Mouse (Mus musculus) heart, postnatal 0 days (tissue): ENCODE results near the gene Ccr6. TPM values are rescaled to one million over a fixed set of nuclear protein-coding genes. Genes with fewer than 3 reads are reported as not detected.

ENCODE experiments used
- ATAC-seq: fragments of 200-750 bp; cut with Nextera tagmentation; 2 replicates; pipeline ENCODE4 v1.8.0; 2017; ENCODE audit warnings: low read depth, moderate number of reproducible peaks, moderate library complexity; ENCODE audit not compliant: insufficient read depth
- DNase-seq: peaks from one replicate; pipeline ENCODE4 v3.0.0-alpha.2; 2016; ENCODE audit warnings: low spot score
- H3K27ac ChIP-seq: fragments of 300-500 bp; sonication (generic); 2 replicates; pipeline ENCODE4 v1.5.1; 2014; ENCODE audit warnings: low read depth, mild to moderate bottlenecking
- H3K27me3 ChIP-seq: fragments of 300-500 bp; sonication (generic); 2 replicates; pipeline ENCODE4 v1.6.1; 2014; ENCODE audit warnings: low read length, mixed read lengths; ENCODE audit not compliant: control insufficient read depth, insufficient read depth
- H3K36me3 ChIP-seq: fragments of 300-500 bp; sonication (generic); replicated peaks from 2 replicates; pipeline ENCODE4 v1.6.1; 2014; ENCODE audit warnings: low read length, mixed read lengths; ENCODE audit not compliant: control insufficient read depth, insufficient read depth
- H3K4me1 ChIP-seq: fragments of 300-500 bp; sonication (generic); 2 replicates; pipeline ENCODE4 v1.6.1; 2014; ENCODE audit warnings: antibody characterized with exemption; ENCODE audit not compliant: control insufficient read depth, insufficient read depth
- H3K4me2 ChIP-seq: fragments of 300-500 bp; sonication (generic); 2 replicates; pipeline ENCODE4 v1.6.1; 2014; ENCODE audit warnings: low read depth, mild to moderate bottlenecking, low read length, moderate library complexity
- H3K4me3 ChIP-seq: fragments of 300-500 bp; sonication (generic); 2 replicates; pipeline ENCODE4 v1.5.1; 2014; ENCODE audit warnings: low read depth, low read length
- H3K9ac ChIP-seq: fragments of 300-500 bp; sonication (generic); replicated peaks from 2 replicates; pipeline ENCODE4 v1.6.1; 2014; ENCODE audit warnings: low read depth, low read length, mixed read lengths
- H3K9me3 ChIP-seq: fragments of 300-500 bp; sonication (generic); replicated peaks from 2 replicates; pipeline ENCODE4 v1.6.1; 2016; ENCODE audit warnings: low read length; ENCODE audit not compliant: control insufficient read depth
- CTCF ChIP-seq: IDR thresholded peaks from 2 replicates; pipeline ENCODE4 v1.5.1; 2016; ENCODE audit warnings: antibody characterized with exemption, control low read depth, low read depth
- EP300 ChIP-seq: IDR thresholded peaks from 2 replicates; pipeline ENCODE4 v1.6.1; 2016; ENCODE audit warnings: antibody characterized with exemption, low read depth
- WGBS: fragments of 180-500 bp; shearing (Covaris S2); extraction: QIAGEN DNeasy Blood & Tissue Kit; methylation state at CpG from one replicate; pipeline ENCODE4 v1.1.7; 2014; 5-methylcytosine and 5-hydroxymethylcytosine counted together
- polyA plus RNA-seq: library from polyadenylated mRNA; unstranded; fragments of >200 nt; fragmentation: Nextera tagmentation; extraction: Ambion mirVana; gene quantifications from 2 replicates; pipeline ENCODE4 v1.2.1, GENCODE M21; 2015
- total RNA-seq: library from RNA; depleted of rRNA; stranded (reverse); fragments of >200 nt; gene quantifications from 2 replicates; pipeline ENCODE4 v1.2.3, GENCODE M21; 2014; ENCODE audit warnings: low replicate concordance

The Ccr6 gene
- total and polyA plus RNA-seq, 2 experiments from 2014 or later = not detected

DNA sequence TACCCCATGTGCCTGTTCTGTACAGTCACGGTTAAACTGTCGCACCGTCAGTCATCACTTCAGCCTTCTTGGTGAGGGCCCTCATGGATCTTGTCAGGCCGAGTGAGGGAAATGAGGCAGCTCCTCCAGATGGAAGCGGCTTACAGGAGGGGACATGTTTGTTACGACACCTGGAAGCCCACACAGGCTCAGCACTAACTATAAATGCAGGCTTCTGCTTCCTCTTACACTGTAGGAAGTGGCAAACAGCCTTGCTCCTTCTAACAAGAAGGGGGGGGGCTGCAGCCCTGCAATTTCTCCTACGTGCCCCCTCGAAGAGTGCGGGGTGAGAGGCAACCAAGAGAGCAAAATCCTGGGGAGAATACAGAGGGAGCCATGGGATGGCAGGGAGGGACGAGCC lies 25.2 kb upstream of the Ccr6 start:
- no peak overlapping the region for H3K4me2 ChIP-seq
- no peak for TF ChIP-seq EP300
- TF ChIP-seq CTCF = no peak
- no peak overlapping the region for H3K4me3 ChIP-seq
- H3K9me3 ChIP-seq = no peaks in the 10 kb centered on the region
- H3K27ac ChIP-seq = no peak overlapping the region
- H3K9ac ChIP-seq = no peak overlapping the region
- ATAC-seq = no peak
- no peaks in the 10 kb centered on the region for H3K36me3 ChIP-seq
- no peak for DNase-seq
- H3K4me1 ChIP-seq = no peaks in the 10 kb centered on the region
- 66% methylated on average over 10 of the region's 10 CpGs for WGBS
- no peaks in the 10 kb centered on the region for H3K27me3 ChIP-seq

GRCm38 (mm10) chr17:8211399-8211798 lies 24.4 kb upstream of the Ccr6 start:
- Histone ChIP-seq H3K9ac (no peak overlapping the region), H3K4me3 (no peak overlapping the region), H3K4me1 (no peaks in the 10 kb centered on the region), H3K27me3 (no peaks in the 10 kb centered on the region), H3K4me2 (no peak overlapping the region), H3K27ac (no peak overlapping the region), H3K36me3 (no peaks in the 10 kb centered on the region), H3K9me3 (no peaks in the 10 kb centered on the region)
- TF ChIP-seq CTCF = no peak
- TF ChIP-seq EP300 = no peak
- 68% methylated on average over 6 of the region's 6 CpGs for WGBS
- no peak for DNase-seq
- no peak for ATAC-seq

GRCm38 (mm10) chr17:8214369-8214768 lies 21.5 kb upstream of the Ccr6 start:
- no peaks in the 10 kb centered on the region for H3K36me3 ChIP-seq
- no peak overlapping the region for H3K9ac ChIP-seq
- no peak for TF ChIP-seq CTCF
- TF ChIP-seq EP300 = no peak
- H3K4me1 ChIP-seq = no peaks in the 10 kb centered on the region
- no peak for ATAC-seq
- H3K4me2 ChIP-seq = no peak overlapping the region
- no peak overlapping the region for H3K27ac ChIP-seq
- no peaks in the 10 kb centered on the region for H3K9me3 ChIP-seq
- H3K4me3 ChIP-seq = no peak overlapping the region
- no peaks in the 10 kb centered on the region for H3K27me3 ChIP-seq
- 71% methylated on average over 1 of the region's 1 CpGs for WGBS
- no peak for DNase-seq

DNA sequence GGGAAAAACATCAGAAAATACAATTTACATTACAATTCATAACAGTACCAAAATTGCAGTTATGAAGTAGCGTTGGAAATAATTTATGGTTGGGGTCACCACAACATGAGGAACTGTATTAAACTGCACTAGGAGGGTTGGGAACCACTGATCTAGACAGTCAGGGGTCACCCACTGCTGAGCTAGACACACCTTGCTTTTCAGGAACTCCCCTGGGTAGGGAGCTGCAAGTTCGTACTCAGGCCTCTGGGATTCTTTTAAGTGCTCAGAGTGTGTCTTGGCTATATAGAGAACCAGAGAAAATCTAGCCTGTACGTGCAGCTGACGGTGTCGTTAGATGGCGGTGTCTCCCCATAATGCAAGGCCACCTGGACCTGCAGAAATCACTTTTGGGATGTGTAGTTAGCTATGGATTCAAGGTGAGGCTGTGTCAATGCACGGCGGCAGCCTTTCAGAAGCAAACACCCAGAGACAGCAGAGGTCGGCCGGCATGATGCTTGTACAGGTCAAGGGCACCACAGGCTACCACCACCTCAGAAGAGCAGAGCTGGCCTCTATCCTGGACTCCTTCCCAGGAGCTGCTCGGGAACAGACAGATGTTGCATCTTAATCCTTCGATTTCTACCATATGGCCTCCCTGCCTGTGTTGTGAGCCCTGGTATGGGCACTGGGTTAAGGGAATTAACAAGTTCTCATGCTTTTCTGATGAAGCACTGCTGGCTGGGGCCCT lies 20.7 kb upstream of the Ccr6 start:
- Histone ChIP-seq H3K4me3 (no peak overlapping the region), H3K9ac (no peak overlapping the region), H3K4me2 (no peak overlapping the region), H3K36me3 (no peaks in the 10 kb centered on the region), H3K4me1 (no peaks in the 10 kb centered on the region), H3K9me3 (no peaks in the 10 kb centered on the region), H3K27ac (no peak overlapping the region), H3K27me3 (no peaks in the 10 kb centered on the region)
- ATAC-seq (no peak), DNase-seq (no peak)
- WGBS = 83% methylated on average over 12 of the region's 12 CpGs
- TF ChIP-seq EP300 (no peak), CTCF (no peak)

DNA sequence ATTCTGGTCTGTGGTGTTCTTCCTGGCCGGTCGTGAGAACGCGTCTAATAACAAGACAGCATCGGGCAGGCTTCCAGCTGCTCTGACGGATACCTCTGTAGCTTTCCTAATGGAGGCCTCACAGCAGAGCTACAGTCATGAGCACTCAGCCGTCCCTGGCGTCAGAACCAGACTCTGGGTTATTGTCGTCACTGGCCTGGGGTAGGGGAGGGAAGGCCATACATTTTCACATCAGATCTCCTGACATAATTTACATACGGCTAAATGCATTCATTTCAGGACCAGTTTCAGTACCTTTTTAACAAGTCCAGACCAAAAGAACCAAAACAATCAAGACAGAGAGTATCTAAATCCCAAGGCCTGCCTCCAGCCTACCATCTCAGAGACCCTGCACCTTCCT lies 12.6 kb upstream of the Ccr6 start:
- TF ChIP-seq CTCF (no peak), EP300 (no peak)
- ATAC-seq (no peak), DNase-seq (no peak)
- 65% methylated on average over 10 of the region's 10 CpGs for WGBS
- Histone ChIP-seq H3K4me2 (no peak overlapping the region), H3K36me3 (no peaks in the 10 kb centered on the region), H3K9ac (no peak overlapping the region), H3K4me1 (no peaks in the 10 kb centered on the region), H3K27me3 (no peaks in the 10 kb centered on the region), H3K27ac (no peak overlapping the region), H3K4me3 (no peak overlapping the region), H3K9me3 (no peaks in the 10 kb centered on the region)

GRCm38 (mm10) chr17:8224072-8224471 lies 11.8 kb upstream of the Ccr6 start:
- TF ChIP-seq EP300 = no peak
- no peak for TF ChIP-seq CTCF
- no peaks in the 10 kb centered on the region for H3K36me3 ChIP-seq
- H3K9ac ChIP-seq = no peak overlapping the region
- DNase-seq (no peak), ATAC-seq (no peak)
- H3K9me3 ChIP-seq = no peaks in the 10 kb centered on the region
- WGBS = 67% methylated on average over 1 of the region's 1 CpGs
- H3K4me2 ChIP-seq = no peak overlapping the region
- H3K4me3 ChIP-seq = no peak overlapping the region
- H3K4me1 ChIP-seq = no peaks in the 10 kb centered on the region
- no peak overlapping the region for H3K27ac ChIP-seq
- H3K27me3 ChIP-seq = no peaks in the 10 kb centered on the region
